Mouse (Mus musculus): ENCODE data around the gene Tspan14. TPM values are rescaled to one million over a fixed set of nuclear protein-coding genes. Genes with fewer than 3 reads are reported as not detected.

Gene Tspan14
- polyA plus RNA-seq, 2 experiments from 2014 or later: 62.4 to 88.4 TPM

GRCm38 (mm10) chr14:40975127-40975721 is 8.6 kb upstream of the Tspan14 start:
- peak; percentile 96 for ATAC-seq

GRCm38 (mm10) chr14:40968051-40968450 is 1.4 kb upstream of the Tspan14 start:
- ATAC-seq: no peak

GRCm38 (mm10) chr14:40967598-40967900 is 942 bp upstream of the Tspan14 start:
- ATAC-seq: no peak

GRCm38 (mm10) chr14:40966862-40967597 is 423 bp upstream of the Tspan14 start:
- ATAC-seq: peak; percentile 82

GRCm38 (mm10) chr14:40965507-40966356 is 875 bp downstream of the Tspan14 start:
- ATAC-seq: no peak

- no peak for ATAC-seq
Measured at GRCm38 (mm10) chr14:40964881-40965280, 1.7 kb downstream of the Tspan14 start.

GRCm38 (mm10) chr14:40964214-40964610 is 2.4 kb downstream of the Tspan14 start:
- ATAC-seq: no peak

- ATAC-seq: no peak
Measured at GRCm38 (mm10) chr14:40963501-40964213, 3.0 kb downstream of the Tspan14 start.

- no peak for ATAC-seq
Measured at GRCm38 (mm10) chr14:40962365-40963290, 4.0 kb downstream of the Tspan14 start.

GRCm38 (mm10) chr14:40960237-40960636 is 6.4 kb downstream of the Tspan14 start:
- no peak for ATAC-seq

GRCm38 (mm10) chr14:40959586-40959985 is 7.0 kb downstream of the Tspan14 start:
- ATAC-seq: no peak

- peak; percentile 62 for ATAC-seq
Measured at GRCm38 (mm10) chr14:40958986-40959381, 7.6 kb downstream of the Tspan14 start.

- no peak for ATAC-seq
Measured at GRCm38 (mm10) chr14:40958083-40958985, 8.3 kb downstream of the Tspan14 start.

GRCm38 (mm10) chr14:40957607-40958006 is 9.0 kb downstream of the Tspan14 start:
- no peak for ATAC-seq

GRCm38 (mm10) chr14:40956252-40957146 is 10.1 kb downstream of the Tspan14 start:
- ATAC-seq: peak; percentile 47

- peak; percentile 15 for ATAC-seq
Measured at GRCm38 (mm10) chr14:40955596-40956251, 10.9 kb downstream of the Tspan14 start.

- ATAC-seq: no peak
Measured at GRCm38 (mm10) chr14:40955146-40955545, 11.5 kb downstream of the Tspan14 start.

GRCm38 (mm10) chr14:40953381-40953780 is 13.2 kb downstream of the Tspan14 start:
- no peak for ATAC-seq

GRCm38 (mm10) chr14:40952715-40953114 is 13.9 kb downstream of the Tspan14 start:
- no peak for ATAC-seq
